Mouse (Mus musculus) stomach, embryonic 15.5 days (tissue): ENCODE data around the gene Olfr1233. TPM values are rescaled to one million over a fixed set of nuclear protein-coding genes. Genes with fewer than 3 reads are reported as not detected.

Experiments
- ATAC-seq: fragments of 200-750 bp; cut with Nextera tagmentation; 2 replicates; pipeline ENCODE4 v1.8.0; 2017; ENCODE audit warnings: low read depth, moderate number of reproducible peaks, moderate TSS enrichment; ENCODE audit not compliant: insufficient read depth, low FRiP score
- H3K27ac ChIP-seq: fragments of 300-500 bp; sonication (generic); 2 replicates; pipeline ENCODE4 v1.5.1; 2015; ENCODE audit warnings: mild to moderate bottlenecking, inconsistent platforms
- H3K27me3 ChIP-seq: fragments of 300-500 bp; sonication (generic); replicated peaks from 2 replicates; pipeline ENCODE4 v1.6.1; 2015; ENCODE audit warnings: inconsistent platforms
- H3K36me3 ChIP-seq: fragments of 300-500 bp; sonication (generic); 2 replicates; pipeline ENCODE4 v1.6.1; 2015; ENCODE audit warnings: inconsistent platforms
- H3K4me1 ChIP-seq: fragments of 300-500 bp; sonication (generic); 2 replicates; pipeline ENCODE4 v1.6.1; 2015; ENCODE audit warnings: inconsistent platforms
- H3K4me2 ChIP-seq: fragments of 300-500 bp; sonication (generic); 2 replicates; pipeline ENCODE4 v1.6.1; 2015; ENCODE audit warnings: mild to moderate bottlenecking, inconsistent platforms
- H3K4me3 ChIP-seq: fragments of 300-500 bp; sonication (generic); replicated peaks from 2 replicates; pipeline ENCODE4 v1.5.1; 2015; ENCODE audit warnings: inconsistent platforms
- H3K9ac ChIP-seq: fragments of 300-500 bp; sonication (generic); 2 replicates; pipeline ENCODE4 v1.6.1; 2015; ENCODE audit warnings: inconsistent platforms
- H3K9me3 ChIP-seq: fragments of 300-500 bp; sonication (generic); 2 replicates; pipeline ENCODE4 v1.6.1; 2016; ENCODE audit warnings: inconsistent platforms
- WGBS: fragments of 180-500 bp; shearing (Covaris S2); methylation state at CpG from one replicate; pipeline ENCODE4 v1.1.7; 2015; 5-methylcytosine and 5-hydroxymethylcytosine counted together
- polyA plus RNA-seq: library from polyadenylated mRNA; unstranded; fragments of >200 nt; fragmentation: Nextera tagmentation; extraction: Ambion mirVana; gene quantifications from 2 replicates; pipeline ENCODE4 v1.2.1, GENCODE M21; 2015

The Olfr1233 gene
- polyA plus RNA-seq, result not detected in 2 replicates

DNA sequence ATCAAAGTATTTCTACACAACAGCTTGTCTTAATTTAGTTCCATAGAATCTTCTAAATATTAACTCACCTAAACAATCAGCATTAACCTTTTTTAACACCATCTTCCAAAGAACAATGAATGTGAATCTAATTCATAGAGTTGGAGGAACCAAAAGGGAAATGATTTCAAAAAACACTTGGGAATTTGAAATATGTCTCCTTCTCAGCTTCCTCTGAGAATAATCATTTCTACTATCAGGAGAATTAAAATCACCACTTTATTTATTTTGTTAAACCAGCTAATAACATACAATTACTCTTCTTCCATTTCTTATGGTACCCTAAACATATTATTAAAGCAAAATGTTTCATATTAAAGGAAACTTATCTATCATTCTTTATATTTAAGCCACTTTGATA lies at the start of gene Olfr1233:
Olfr1233 (minus strand) TSS at position 101 of the 400 bp plus-strand sequence.
- Histone ChIP-seq H3K9ac (no peak within 1 kb of the TSS), H3K9me3 (no peaks in the 10 kb centered on the region), H3K4me3 (no peak within 1 kb of the TSS), H3K4me2 (no peak within 1 kb of the TSS), H3K27me3 (no peaks in the 10 kb centered on the region), H3K4me1 (no peaks in the 10 kb centered on the region), H3K27ac (no peak within 1 kb of the TSS), H3K36me3 (no peaks in the 10 kb centered on the region)
- no peak for ATAC-seq

GRCm38 (mm10) chr2:89364765-89365164 lies 22.6 kb upstream of the Olfr1233 start, which contains the start of gene Olfr1234:
Gene Olfr1234, minus strand, starts transcription at chr2:89364865.
- Histone ChIP-seq H3K27me3 (no peaks in the 10 kb centered on the region), H3K9me3 (no peaks in the 10 kb centered on the region), H3K4me1 (no peaks in the 10 kb centered on the region), H3K9ac (no peak within 1 kb of the TSS), H3K36me3 (no peaks in the 10 kb centered on the region), H3K4me2 (no peak within 1 kb of the TSS), H3K4me3 (no peak within 1 kb of the TSS), H3K27ac (no peak within 1 kb of the TSS)
- 87% methylated on average over 4 of the region's 4 CpGs for WGBS
- no peak for ATAC-seq

GRCm38 (mm10) chr2:89329575-89329974 lies 12.6 kb downstream of the Olfr1233 start, which contains the start of gene Olfr1232:
Gene Olfr1232, minus strand, starts transcription at chr2:89329675.
- ATAC-seq, result no peak
- H3K9me3 ChIP-seq, result no peaks in the 10 kb centered on the region
- no peaks in the 10 kb centered on the region for H3K36me3 ChIP-seq

GRCm38 (mm10) chr2:89306974-89307373 lies 35.2 kb downstream of the Olfr1233 start, which contains the start of gene Olfr1231:
Gene Olfr1231, minus strand, starts transcription at chr2:89307074.
- 74% methylated on average over 2 of the region's 2 CpGs for WGBS
- Histone ChIP-seq H3K4me3 (no peak within 1 kb of the TSS), H3K4me1 (no peaks in the 10 kb centered on the region), H3K9me3 (no peaks in the 10 kb centered on the region), H3K4me2 (no peak within 1 kb of the TSS), H3K9ac (no peak within 1 kb of the TSS), H3K36me3 (no peaks in the 10 kb centered on the region), H3K27me3 (no peaks in the 10 kb centered on the region), H3K27ac (no peak within 1 kb of the TSS)
- no peak for ATAC-seq

More at GRCm38 (mm10) chr2:89329575-89329974, 12.6 kb downstream of the Olfr1233 start, which contains the start of gene Olfr1232:
- Histone ChIP-seq H3K27ac (no peak within 1 kb of the TSS), H3K9ac (no peak within 1 kb of the TSS), H3K4me2 (no peak within 1 kb of the TSS), H3K4me3 (no peak within 1 kb of the TSS), H3K27me3 (no peaks in the 10 kb centered on the region), H3K4me1 (no peaks in the 10 kb centered on the region)

DNA sequence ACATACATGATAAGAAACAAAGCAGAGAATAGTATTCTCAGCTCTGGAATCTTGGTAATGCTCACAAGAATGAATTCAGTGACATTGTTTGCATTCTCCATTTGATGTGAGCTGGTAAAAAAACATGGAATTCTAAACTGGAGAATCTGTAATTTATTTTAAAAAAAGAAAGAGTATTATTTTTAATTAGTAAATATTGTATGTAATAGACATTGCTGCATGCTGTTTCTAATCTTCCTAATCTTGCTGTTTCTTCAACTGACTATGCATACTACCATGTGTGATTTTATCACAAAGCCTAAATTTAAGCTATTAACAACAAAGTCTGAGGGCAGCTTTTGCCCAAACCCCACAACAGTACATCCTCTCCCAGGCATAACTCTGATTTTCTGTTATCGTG lies 45.0 kb downstream of the Olfr1233 start, which contains the start of gene Olfr1230:
Olfr1230 (minus strand) TSS at position 101 of the 400 bp plus-strand sequence.
- Histone ChIP-seq H3K4me2 (no peak within 1 kb of the TSS), H3K9me3 (no peaks in the 10 kb centered on the region), H3K27ac (no peak within 1 kb of the TSS), H3K4me3 (no peak within 1 kb of the TSS), H3K9ac (no peak within 1 kb of the TSS), H3K27me3 (no peaks in the 10 kb centered on the region), H3K36me3 (no peaks in the 10 kb centered on the region), H3K4me1 (no peaks in the 10 kb centered on the region)
- WGBS, result 80% methylated on average over 1 of the region's 1 CpGs
- no peak for ATAC-seq

- 69% methylated on average over 2 of the region's 2 CpGs for WGBS
- Histone ChIP-seq H3K4me1 (no peaks in the 10 kb centered on the region), H3K9me3 (no peaks in the 10 kb centered on the region), H3K4me3 (no peak within 1 kb of the TSS), H3K4me2 (no peak within 1 kb of the TSS), H3K36me3 (no peaks in the 10 kb centered on the region), H3K9ac (no peak within 1 kb of the TSS), H3K27me3 (no peaks in the 10 kb centered on the region), H3K27ac (no peak within 1 kb of the TSS)
- no peak for ATAC-seq
Measured at GRCm38 (mm10) chr2:89287914-89288313, 54.3 kb downstream of the Olfr1233 start, which contains the start of gene Olfr1229. Gene Olfr1229, minus strand, starts transcription at chr2:89288014.

Other genes starting within 250 kb of the Olfr1233 start
- not detected in 2 replicates for gene Olfr1220, start 235.6 kb downstream of the Olfr1233 start, polyA plus RNA-seq
- not detected in 2 replicates for gene Olfr1221, start 225.1 kb downstream of the Olfr1233 start, polyA plus RNA-seq
- not detected in 2 replicates for gene Olfr1222, start 209.3 kb downstream of the Olfr1233 start, polyA plus RNA-seq
- gene Olfr1223, start 190.8 kb downstream of the Olfr1233 start, polyA plus RNA-seq, result not detected in 2 replicates
- not detected in 2 replicates for gene Olfr1224-ps1, start 178.3 kb downstream of the Olfr1233 start, polyA plus RNA-seq
- not detected in 2 replicates for gene Olfr1225, start 167.7 kb downstream of the Olfr1233 start, polyA plus RNA-seq
- gene Olfr1226, start 142.3 kb downstream of the Olfr1233 start, polyA plus RNA-seq, result not detected in 2 replicates
- not detected in 2 replicates for gene Olfr1228, start 88.3 kb downstream of the Olfr1233 start, polyA plus RNA-seq
- gene Olfr1229, start 54.4 kb downstream of the Olfr1233 start, polyA plus RNA-seq, result not detected in 2 replicates
- gene Olfr1230, start 45.1 kb downstream of the Olfr1233 start, polyA plus RNA-seq, result not detected in 2 replicates
- gene Olfr1231, start 35.3 kb downstream of the Olfr1233 start, polyA plus RNA-seq, result not detected in 2 replicates
- not detected in 2 replicates for gene Olfr1232, start 12.7 kb downstream of the Olfr1233 start, polyA plus RNA-seq
- gene Olfr1234, start 22.5 kb upstream of the Olfr1233 start, polyA plus RNA-seq, result not detected in 2 replicates
- not detected in 2 replicates for gene Olfr1238, start 67.3 kb upstream of the Olfr1233 start, polyA plus RNA-seq
- gene Olfr1239, start 78.0 kb upstream of the Olfr1233 start, polyA plus RNA-seq, result not detected in 2 replicates
- gene Olfr1240, start 100.6 kb upstream of the Olfr1233 start, polyA plus RNA-seq, result not detected in 2 replicates
- not detected in 2 replicates for gene Olfr1241, start 144.7 kb upstream of the Olfr1233 start, polyA plus RNA-seq
- gene Olfr1242, start 155.9 kb upstream of the Olfr1233 start, polyA plus RNA-seq, result not detected in 2 replicates
- gene Olfr1243, start 189.1 kb upstream of the Olfr1233 start, polyA plus RNA-seq, result not detected in 2 replicates
- gene Olfr1245, start 236.0 kb upstream of the Olfr1233 start, polyA plus RNA-seq, result not detected in 2 replicates